Mouse (Mus musculus) cerebellum, adult 2 months (tissue): ENCODE measurements around the gene Krtap1-3.

ENCODE experiments used
- CTCF ChIP-seq: fragments of 200-500 bp; IDR thresholded peaks from 2 replicates; pipeline ENCODE4 v1.5.1; 2011; ENCODE audit warnings: low read depth, mild to moderate bottlenecking, control low read depth, low read length, moderate library complexity, borderline replicate concordance; ENCODE audit not compliant: insufficient read depth
- POLR2A ChIP-seq: fragments of 200-500 bp; IDR thresholded peaks from 2 replicates; pipeline ENCODE4 v1.6.1; 2011; ENCODE audit warnings: low read length, control low read depth, borderline replicate concordance; ENCODE audit not compliant: insufficient read depth

DNA sequence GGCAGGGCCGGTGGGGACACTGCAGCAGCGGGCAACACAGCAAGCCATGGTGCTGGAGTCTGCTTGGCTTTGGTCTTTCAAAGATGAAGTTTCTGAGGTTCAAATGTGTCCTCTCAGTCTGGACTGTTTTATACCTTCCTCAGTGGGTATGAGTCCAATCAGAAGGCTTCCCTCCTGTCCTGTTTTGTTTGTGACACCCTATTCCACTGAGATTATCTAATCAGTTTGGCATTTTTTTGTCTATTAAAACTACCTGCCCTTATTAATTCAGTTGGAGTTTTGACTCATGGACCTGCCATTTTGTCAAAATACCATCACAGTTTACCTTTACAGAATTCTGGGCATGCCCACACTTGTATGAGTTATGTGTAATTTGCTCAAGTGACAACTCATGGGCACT is 34.4 kb downstream of the Krtap1-3 start, which contains the start of gene Krtap3-2:
- no peak for TF ChIP-seq CTCF
- no peak for TF ChIP-seq POLR2A
